Mouse (Mus musculus) E14TG2a.4 (cell line): ENCODE results near the gene Setd1b.

Experiments
- CTCF ChIP-seq: conservative IDR thresholded peaks from 2 replicates; pipeline ENCODE4 v1.5.1; 2014; ENCODE audit warnings: low read length
- POU5F1 ChIP-seq: IDR thresholded peaks from 2 replicates; pipeline ENCODE4 v1.6.1; 2014; ENCODE audit warnings: low read length, borderline replicate concordance

DNA sequence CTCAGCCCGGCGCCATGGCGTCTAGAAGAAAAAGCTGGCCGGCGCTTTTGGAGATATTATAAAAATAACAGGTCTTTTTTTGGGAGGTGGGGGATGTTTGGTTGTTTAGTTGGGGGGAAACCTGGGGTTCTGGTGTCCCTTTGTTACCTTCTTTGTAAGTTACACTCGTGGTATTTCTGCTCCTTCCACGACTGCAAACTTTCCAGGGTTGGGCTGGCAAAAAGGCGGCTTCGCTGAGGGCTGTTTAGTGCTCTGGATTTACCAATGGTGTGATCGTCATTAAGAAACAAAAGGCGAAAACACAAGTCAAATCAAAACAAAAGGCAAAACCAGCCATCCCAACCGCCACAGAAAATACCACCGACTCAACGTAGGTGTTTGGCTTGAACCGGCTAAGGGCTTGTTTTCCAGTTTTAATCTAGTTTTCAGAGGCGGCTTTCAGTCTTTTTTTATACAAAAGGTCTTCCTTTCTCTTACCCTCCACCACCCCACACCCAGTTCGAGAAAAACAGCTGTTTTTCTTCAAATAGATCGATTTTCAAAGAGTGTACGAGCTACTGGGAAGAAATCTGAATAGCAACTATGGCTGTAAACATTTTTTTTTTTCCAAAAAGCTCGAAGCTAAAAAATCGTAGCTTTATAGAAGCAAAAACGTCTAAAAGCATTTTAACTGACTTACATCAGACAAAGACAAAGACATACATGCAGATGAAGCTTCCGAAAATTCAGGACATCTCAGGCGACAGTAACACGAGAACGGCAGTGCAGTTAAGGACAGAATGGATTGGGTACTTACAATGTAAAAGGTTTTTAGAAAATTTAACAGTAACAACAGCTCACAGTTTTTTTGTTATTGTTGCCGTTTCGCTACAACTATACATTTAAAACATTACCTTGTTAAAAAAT, 2.0 kb upstream of the Setd1b start:
- TF ChIP-seq CTCF, result no peak
- no peak for TF ChIP-seq POU5F1
